Mouse (Mus musculus) macrophage (primary cell): ENCODE results near the gene Mrc2. TPM values are rescaled to one million over a fixed set of nuclear protein-coding genes. Genes with fewer than 3 reads are reported as not detected.

Experiments
- H3K27ac ChIP-seq: fragments of 350-480 bp; formaldehyde crosslinking; 2 replicates; pipeline ENCODE4 v1.9.0; 2021
- H3K36me3 ChIP-seq: fragments of 350-480 bp; formaldehyde crosslinking; 2 replicates; pipeline ENCODE4 v1.9.0; 2021; ENCODE audit errors: inconsistent target
- H3K4me3 ChIP-seq: fragments of 350-480 bp; formaldehyde crosslinking; 2 replicates; pipeline ENCODE4 v1.9.0; 2021; ENCODE audit errors: inconsistent target
- H3K79me2 ChIP-seq: fragments of 350-480 bp; formaldehyde crosslinking; 2 replicates; pipeline ENCODE4 v1.9.0; 2021; ENCODE audit errors: inconsistent target
- whole genome bisulfite sequencing: methylation state at CpG from one replicate; pipeline ENCODE4 v1.1.7; 2026; ENCODE audit warnings: inconsistent platforms; ENCODE audit not compliant: missing documents; 5-methylcytosine and 5-hydroxymethylcytosine counted together
- polyA plus RNA-seq: library from polyadenylated mRNA; stranded (reverse); fragments of 250-400 nt; gene quantifications from 3 replicates; pipeline ENCODE4 v1.2.4, GENCODE M21; 2018; ENCODE audit warnings: inconsistent platforms

Gene Mrc2
- polyA plus RNA-seq, 1 experiment from 2014 or later: not detected

- 13% methylated on average over 2 of the region's 2 CpGs for WGBS
- Histone ChIP-seq H3K36me3 (no peaks in the 10 kb centered on the region), H3K79me2 (no peaks in the 10 kb centered on the region), H3K4me3 (no peak overlapping the region), H3K27ac (no peak overlapping the region)
Observed at GRCm38 (mm10) chr11:105321090-105321489, 28.6 kb downstream of the Mrc2 start.

DNA sequence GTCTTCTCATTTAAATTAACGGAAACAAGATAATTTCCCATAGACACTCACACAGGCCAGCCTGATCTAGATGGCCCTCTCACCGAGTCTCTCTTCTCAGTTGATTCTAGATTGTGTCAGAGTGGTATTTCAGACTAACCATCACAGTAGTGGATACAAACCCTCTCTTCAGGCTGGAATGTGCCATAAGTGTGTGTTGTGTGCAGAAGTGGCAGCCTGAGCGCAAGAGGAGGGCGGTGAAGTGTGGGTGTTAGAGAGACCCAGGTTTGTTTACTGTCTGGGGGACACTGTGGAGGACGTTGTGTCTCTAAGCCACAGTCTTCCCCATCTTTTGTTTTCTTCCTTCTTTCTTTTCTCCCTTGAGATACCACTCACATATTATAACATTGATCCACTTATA is 31.1 kb downstream of the Mrc2 start:
- Histone ChIP-seq H3K4me3 (no peak overlapping the region), H3K27ac (no peak overlapping the region), H3K79me2 (no peaks in the 10 kb centered on the region), H3K36me3 (no peaks in the 10 kb centered on the region)
- 89% methylated on average over 5 of the region's 5 CpGs for WGBS

DNA sequence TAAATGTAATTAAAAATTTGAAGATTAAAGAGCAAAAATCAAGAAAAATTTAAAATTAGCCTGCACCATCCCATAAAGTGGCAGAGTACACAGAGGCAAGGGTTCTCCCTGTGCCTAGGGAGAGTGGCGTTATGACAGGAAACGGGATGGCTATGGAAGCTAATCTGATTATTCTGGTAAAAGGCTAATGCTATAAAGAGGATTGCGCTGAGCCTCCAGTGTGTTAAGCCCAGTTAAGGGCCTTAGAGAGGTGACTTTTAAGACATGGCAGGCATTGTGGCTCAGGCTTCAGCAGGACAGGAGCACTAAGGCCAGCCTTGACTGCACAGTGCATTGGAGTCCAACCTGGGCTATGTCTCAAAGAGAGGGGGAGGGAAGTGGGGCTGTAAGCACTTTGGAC is 34.7 kb downstream of the Mrc2 start:
- 96% methylated on average over 3 of the region's 3 CpGs for WGBS
- H3K79me2 ChIP-seq: no peaks in the 10 kb centered on the region

DNA sequence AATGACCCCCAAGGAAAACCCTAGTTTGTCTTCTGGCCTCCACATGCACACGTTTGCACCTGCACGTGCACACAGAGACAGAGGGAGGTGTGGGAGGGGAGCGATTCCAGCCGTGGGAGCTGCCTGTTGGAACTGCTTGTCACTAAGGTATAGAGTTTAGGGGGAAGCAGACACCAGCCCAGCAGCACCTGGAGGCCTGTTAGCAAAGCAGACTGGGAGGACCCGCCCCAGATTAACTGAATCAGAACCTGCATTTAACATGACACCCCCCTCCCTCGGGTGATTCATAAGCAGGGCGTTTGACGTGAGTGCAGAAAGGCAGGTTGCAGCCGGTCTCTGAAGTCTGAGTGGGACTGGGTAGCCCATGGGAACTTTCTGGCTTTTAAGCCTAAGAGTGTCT is 37.5 kb downstream of the Mrc2 start:
- no peaks in the 10 kb centered on the region for H3K79me2 ChIP-seq
- no peaks in the 10 kb centered on the region for H3K36me3 ChIP-seq
- no peak overlapping the region for H3K4me3 ChIP-seq
- WGBS: 85% methylated on average over 9 of the region's 9 CpGs
- no peak overlapping the region for H3K27ac ChIP-seq

More for the DNA sequence above, 34.7 kb downstream of the Mrc2 start:
- Histone ChIP-seq H3K36me3 (no peaks in the 10 kb centered on the region), H3K4me3 (no peak overlapping the region), H3K27ac (no peak overlapping the region)

DNA sequence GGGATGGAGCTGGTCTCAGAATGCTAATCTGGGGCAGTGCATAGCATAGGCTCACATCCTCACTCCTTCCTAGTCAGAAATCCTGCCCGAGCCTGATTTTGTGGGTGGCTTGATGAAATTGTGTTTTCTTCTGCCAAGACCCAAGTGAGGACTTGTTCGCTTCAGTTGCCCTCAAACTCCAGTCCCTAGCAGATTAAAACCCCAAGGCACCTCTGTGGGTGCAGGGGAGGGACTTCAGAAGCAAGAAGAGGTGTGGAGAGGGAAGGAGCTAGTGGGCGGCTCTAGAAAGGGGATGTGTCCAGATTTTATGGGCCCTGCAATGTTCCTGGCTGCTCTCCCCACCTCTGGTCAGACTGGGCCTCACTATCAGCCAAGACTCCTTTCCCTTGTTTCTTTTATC is 38.7 kb downstream of the Mrc2 start:
- no peak overlapping the region for H3K4me3 ChIP-seq
- no peak overlapping the region for H3K27ac ChIP-seq
- 82% methylated on average over 3 of the region's 3 CpGs for WGBS
- no peaks in the 10 kb centered on the region for H3K36me3 ChIP-seq
- no peaks in the 10 kb centered on the region for H3K79me2 ChIP-seq

DNA sequence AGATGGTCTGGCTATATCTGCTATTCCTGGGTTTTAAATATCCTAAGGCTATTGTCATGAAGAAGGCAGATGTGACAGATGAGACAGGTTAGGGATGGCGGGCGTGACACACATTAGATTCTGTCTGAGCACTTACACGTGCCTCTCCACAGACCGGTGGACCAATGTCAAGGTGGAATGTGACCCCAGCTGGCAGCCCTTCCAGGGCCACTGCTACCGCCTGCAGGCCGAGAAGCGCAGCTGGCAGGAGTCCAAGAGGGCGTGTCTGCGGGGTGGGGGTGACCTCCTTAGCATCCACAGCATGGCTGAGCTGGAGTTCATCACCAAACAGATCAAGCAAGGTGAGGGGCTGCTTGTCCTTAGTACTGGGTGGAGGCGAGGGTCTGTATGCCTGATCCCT is 39.3 kb downstream of the Mrc2 start:
- H3K27ac ChIP-seq: no peak overlapping the region
- no peaks in the 10 kb centered on the region for H3K79me2 ChIP-seq
- 76% methylated on average over 10 of the region's 10 CpGs for WGBS
- no peak overlapping the region for H3K4me3 ChIP-seq
- H3K36me3 ChIP-seq: no peaks in the 10 kb centered on the region

GRCm38 (mm10) chr11:105332468-105332867 is 40.0 kb downstream of the Mrc2 start:
- H3K4me3 ChIP-seq: no peak overlapping the region
- 70% methylated on average over 8 of the region's 8 CpGs for WGBS
- H3K36me3 ChIP-seq: no peaks in the 10 kb centered on the region
- no peaks in the 10 kb centered on the region for H3K79me2 ChIP-seq
- H3K27ac ChIP-seq: no peak overlapping the region

DNA sequence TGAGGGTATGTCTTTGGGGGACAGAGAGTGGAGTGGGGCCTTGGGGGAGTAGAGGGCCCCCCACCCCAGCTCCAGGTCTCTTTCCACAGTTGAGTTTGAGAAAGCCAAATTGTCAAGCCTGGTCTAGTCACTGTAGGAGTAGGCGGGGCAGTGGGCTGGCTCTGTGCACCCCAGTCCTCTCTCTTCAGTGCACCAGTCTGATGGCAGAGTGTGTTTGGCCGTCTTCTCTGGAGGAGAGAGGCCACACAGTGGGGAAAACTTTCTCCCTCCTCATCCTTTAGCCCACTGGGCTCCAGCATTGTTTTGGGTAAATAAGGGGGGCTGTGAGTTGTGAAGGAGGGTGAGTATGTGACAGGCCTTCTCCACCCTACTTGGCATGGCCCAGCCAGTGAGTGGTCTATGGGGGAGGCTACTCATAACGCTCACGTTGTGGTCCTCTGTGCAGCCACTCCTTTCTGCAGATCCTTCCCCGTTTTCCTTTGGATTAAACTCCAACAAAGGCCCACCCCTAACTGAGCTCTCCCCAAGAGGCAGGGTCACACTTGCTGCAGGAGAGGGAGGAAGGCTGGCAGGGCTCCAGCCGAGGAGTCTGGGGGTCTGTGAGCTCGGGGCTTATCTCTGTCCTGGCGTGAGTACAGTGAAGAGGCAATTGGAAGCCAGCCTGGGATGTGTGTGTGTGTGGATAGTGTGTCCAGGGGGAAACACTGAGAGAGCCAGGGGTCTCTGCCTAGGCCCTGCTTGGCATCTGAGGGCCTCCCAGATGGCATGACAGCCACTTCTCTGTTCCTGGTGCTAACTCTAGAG is 41.6 kb downstream of the Mrc2 start:
- Histone ChIP-seq H3K4me3 (no peak overlapping the region), H3K36me3 (no peaks in the 10 kb centered on the region), H3K27ac (no peak overlapping the region), H3K79me2 (no peaks in the 10 kb centered on the region)
- 90% methylated on average over 8 of the region's 8 CpGs for WGBS

- Histone ChIP-seq H3K36me3 (no peaks in the 10 kb centered on the region), H3K79me2 (no peaks in the 10 kb centered on the region), H3K4me3 (no peak overlapping the region), H3K27ac (no peak overlapping the region)
- 88% methylated on average over 12 of the region's 12 CpGs for WGBS
Observed at GRCm38 (mm10) chr11:105338596-105339390, 46.4 kb downstream of the Mrc2 start.

- H3K36me3 ChIP-seq: no peaks in the 10 kb centered on the region
- no peak overlapping the region for H3K27ac ChIP-seq
- no peaks in the 10 kb centered on the region for H3K79me2 ChIP-seq
- WGBS: 92% methylated on average over 2 of the region's 2 CpGs
- no peak overlapping the region for H3K4me3 ChIP-seq
Observed at GRCm38 (mm10) chr11:105345284-105345683, 52.8 kb downstream of the Mrc2 start.

- no peaks in the 10 kb centered on the region for H3K79me2 ChIP-seq
- 51% methylated on average over 28 of the region's 28 CpGs for WGBS
- no peak overlapping the region for H3K27ac ChIP-seq
- no peak overlapping the region for H3K4me3 ChIP-seq
- no peaks in the 10 kb centered on the region for H3K36me3 ChIP-seq
Observed at GRCm38 (mm10) chr11:105347162-105348161, 55.0 kb downstream of the Mrc2 start.

- H3K4me3 ChIP-seq: no peak overlapping the region
- H3K79me2 ChIP-seq: no peaks in the 10 kb centered on the region
- H3K27ac ChIP-seq: no peak overlapping the region
- 88% methylated on average over 9 of the region's 9 CpGs for WGBS
- no peaks in the 10 kb centered on the region for H3K36me3 ChIP-seq
Observed at GRCm38 (mm10) chr11:105348495-105348982, 56.1 kb downstream of the Mrc2 start.

DNA sequence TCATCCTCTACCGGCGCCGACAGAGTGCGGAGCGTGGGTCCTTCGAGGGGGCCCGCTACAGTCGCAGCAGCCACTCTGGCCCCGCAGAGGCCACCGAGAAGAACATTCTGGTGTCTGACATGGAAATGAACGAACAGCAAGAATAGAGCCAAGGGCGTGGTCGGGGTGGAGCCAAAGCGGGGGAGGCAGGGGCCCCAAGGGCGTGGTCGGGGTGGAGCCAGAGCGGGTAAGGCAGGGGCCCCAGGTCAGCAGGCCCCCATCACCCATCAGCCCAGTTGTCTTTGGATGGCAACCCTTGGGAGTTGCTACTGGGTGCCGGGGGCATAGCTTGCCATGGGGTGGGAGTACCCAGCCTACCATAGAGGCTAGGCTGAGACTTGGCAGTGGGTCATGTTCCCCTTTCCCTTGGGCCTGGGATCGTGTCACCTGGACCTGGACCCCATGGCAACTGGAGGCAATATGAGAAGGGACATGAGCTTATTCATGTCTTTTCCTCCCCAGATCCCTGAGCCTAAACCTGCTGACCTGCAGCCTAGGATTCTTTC is 57.4 kb downstream of the Mrc2 start:
- no peaks in the 10 kb centered on the region for H3K79me2 ChIP-seq
- 93% methylated on average over 14 of the region's 19 CpGs for WGBS
- H3K36me3 ChIP-seq: no peaks in the 10 kb centered on the region
- H3K27ac ChIP-seq: no peak overlapping the region
- no peak overlapping the region for H3K4me3 ChIP-seq

- H3K27ac ChIP-seq: no peak overlapping the region
- H3K4me3 ChIP-seq: no peak overlapping the region
- WGBS: 97% methylated on average over 7 of the region's 7 CpGs
- no peaks in the 10 kb centered on the region for H3K79me2 ChIP-seq
- no peaks in the 10 kb centered on the region for H3K36me3 ChIP-seq
Observed at GRCm38 (mm10) chr11:105350643-105351042, 58.2 kb downstream of the Mrc2 start.
